Mouse (Mus musculus) left cerebral cortex, postnatal 10 days (tissue): ENCODE data around the gene Atpaf1. TPM values are rescaled to one million over a fixed set of nuclear protein-coding genes. Genes with fewer than 3 reads are reported as not detected.

ENCODE experiments used
- DNase-seq, 2 experiments: peaks; one replicate each; pipeline ENCODE4 v3.0.0; 2021 to 2022; ENCODE audit warnings: low spot score in 2 of 2, mixed read lengths in 1 of 2; ENCODE audit errors: extremely low spot score in 1 of 2
- intact Hi-C: fragments of 180-260 bp; cut with DNase I; formaldehyde crosslinking; loops from one replicate; pipeline ENCODE4 v1.15.1; 2025
- total RNA-seq, 2 experiments: library from RNA; stranded (reverse); gene quantifications; 2 replicates each; pipeline ENCODE4 v1.2.3; 2021

Gene Atpaf1
- total RNA-seq, 2 experiments from 2014 or later: 27.0 to 29.1 TPM

DNA sequence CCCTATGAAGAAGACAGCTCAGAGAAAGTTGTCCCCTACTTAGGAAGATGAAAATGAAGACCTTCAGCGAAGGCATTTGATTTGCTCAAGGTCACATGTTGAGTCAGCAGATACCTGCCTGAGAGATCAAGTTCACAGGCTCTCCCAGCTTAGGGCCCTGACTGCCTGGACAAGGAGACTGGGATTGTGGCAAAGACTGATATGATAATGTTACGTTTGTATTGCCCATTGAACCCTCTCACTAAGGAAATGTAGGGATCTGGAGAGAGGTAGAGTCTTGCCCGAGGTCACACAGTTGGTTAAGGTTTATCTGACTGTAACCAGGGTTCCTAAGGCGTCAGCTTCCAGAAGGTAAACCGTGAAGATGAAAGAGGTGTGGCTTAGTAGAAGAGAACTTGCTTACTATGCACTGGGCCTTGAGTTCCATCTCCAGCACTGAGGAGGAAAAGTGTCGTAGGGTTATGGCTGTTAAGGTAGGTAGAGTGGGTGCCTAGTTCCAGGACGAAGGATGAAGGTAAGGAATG is 961 bp downstream of the Atpaf1 start:
- DNase-seq: no peak
- intact Hi-C loops: no loop called here

GRCm38 (mm10) chr4:115790864-115791263 is 6.3 kb downstream of the Atpaf1 start:
- intact Hi-C loops: no loop called here
- DNase-seq: no peak

GRCm38 (mm10) chr4:115795360-115795759 is 10.7 kb downstream of the Atpaf1 start:
- DNase-seq: no peak
- intact Hi-C loops: no loop called here

DNA sequence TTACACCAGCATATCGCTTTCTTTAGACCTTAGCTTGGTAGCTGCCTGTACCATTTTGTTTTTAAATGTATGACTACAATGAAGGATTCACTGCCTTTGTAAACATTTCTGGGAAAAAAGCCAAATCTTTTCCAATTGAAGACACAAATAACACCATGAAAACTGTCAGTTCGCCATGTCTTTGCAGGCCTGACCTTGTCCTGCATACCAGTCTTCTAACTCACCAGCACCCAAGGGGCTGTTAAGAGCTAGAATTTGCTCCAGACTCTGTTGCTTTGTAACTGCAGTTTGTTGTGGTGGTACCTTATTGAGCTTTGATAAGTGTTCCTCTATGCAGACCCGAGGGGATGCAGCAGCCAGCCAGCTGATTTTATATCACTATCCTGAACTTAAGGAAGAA is 15.4 kb downstream of the Atpaf1 start:
- intact Hi-C loops: no loop called here

DNA sequence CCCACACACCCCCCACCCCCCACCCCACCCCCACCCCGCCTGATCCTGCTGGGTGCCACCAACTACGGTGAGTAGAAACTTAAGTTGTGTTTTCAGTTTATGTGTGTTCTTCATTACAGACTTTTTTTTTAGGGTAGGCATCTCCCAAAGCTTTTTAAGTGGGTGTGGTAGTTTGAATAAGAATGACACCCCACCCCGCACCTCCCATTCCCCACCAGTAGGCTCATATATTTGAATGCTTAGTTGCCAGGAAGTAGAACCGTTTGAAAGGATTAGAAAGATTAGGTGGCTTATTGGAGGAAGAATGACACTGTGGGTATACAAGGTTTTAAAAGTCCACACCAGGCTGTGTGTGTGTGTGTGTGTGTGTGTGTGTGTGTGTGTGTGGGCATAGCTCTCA is 27.7 kb downstream of the Atpaf1 start:
- no peak for DNase-seq
- intact Hi-C loops: no loop called here

More for the DNA sequence above, 15.4 kb downstream of the Atpaf1 start:
- DNase-seq: no peak

DNA sequence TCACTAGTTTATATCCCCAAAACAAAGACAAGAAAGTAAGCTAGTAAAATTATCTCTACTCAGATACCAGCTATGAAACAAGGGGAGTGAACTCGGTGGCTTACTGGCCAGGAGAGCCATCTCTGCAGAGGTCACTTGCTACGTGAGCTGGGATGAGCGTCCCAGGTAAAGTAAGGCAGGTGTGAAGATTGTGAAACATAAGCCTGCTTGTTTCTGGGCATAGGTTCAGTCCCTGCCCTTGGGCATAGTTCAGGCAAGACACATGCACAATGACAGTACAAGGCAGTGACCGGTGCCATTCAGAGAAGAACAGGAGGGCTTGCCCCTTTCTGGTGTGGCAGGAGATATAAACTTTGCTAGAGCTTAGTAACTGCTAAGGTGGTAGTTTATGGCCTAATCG is 31.0 kb downstream of the Atpaf1 start:
- intact Hi-C loops: no loop called here
- no peak for DNase-seq

DNA sequence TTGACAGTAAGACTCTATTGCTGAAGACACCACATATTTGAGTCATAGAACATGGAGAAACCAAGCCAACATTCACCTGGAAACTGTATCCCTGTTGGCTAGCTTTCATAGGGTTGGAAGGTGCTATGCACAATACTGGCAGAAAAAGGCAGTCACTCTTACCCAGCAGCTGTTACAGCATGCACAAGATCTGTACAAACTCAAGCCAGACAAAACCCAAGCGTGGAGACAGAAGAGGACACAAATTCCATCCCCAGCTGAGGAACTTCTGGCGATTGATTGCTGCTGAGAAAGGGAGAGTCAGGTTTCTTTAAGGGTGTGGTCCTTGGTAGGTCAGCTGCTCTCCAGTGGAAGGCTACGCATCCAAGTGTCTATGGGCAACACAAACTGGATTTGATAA is 35.6 kb downstream of the Atpaf1 start:
- intact Hi-C loops: no loop called here
- DNase-seq: no peak

GRCm38 (mm10) chr4:115820944-115821343 is 36.3 kb downstream of the Atpaf1 start:
- intact Hi-C loops: no loop called here
- no peak for DNase-seq

- no peak for DNase-seq
- intact Hi-C loops: no loop called here
Observed at GRCm38 (mm10) chr4:115821431-115821830, 36.8 kb downstream of the Atpaf1 start.

DNA sequence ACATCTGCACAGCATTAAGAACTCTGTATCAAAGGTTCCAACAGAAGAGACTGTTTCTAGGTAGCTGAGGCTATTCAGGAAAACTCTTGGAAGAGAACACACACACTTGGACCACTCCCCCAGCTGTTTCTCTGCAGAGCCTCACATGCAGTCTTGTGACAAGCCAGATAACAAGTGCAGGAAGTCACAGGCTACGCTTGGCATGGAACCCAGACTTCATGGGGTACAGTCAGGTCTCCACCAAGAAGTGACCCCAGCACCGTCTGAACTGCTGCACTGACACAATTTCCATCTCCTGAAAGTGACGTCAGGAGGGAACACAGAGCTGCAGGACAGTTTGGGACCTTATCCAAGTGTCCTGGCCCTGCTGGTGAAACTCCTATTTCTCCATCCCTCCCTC is 37.3 kb downstream of the Atpaf1 start:
- intact Hi-C loops: no loop called here
- no peak for DNase-seq

GRCm38 (mm10) chr4:115824178-115824577 is 39.6 kb downstream of the Atpaf1 start:
- intact Hi-C loops: no loop called here
- DNase-seq: peak in 1 of 2 experiments; percentile 11

DNA sequence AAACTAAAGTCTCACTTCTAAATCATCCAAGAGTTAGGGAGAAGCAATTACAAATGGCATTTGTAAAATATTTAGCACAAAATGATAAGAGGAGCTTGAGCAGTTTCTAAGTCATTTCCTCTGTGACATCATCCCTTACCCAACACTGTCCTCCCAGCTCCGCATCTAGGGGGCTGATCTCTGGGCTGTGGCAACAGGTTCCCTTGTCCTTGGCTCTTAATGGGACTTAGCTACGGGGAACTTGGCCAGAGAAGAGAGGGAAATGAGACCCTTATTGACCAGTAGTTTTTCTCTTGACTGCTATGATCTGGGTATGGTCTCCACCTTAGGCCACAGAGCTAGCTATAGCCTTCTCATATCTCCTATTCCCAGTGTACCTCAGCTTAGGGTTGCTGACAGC is 40.7 kb downstream of the Atpaf1 start:
- intact Hi-C loops: no loop called here

GRCm38 (mm10) chr4:115827066-115827465 is 42.5 kb downstream of the Atpaf1 start:
- no peak for DNase-seq
- intact Hi-C loops: no loop called here

More for the DNA sequence above, 40.7 kb downstream of the Atpaf1 start:
- DNase-seq: no peak

DNA sequence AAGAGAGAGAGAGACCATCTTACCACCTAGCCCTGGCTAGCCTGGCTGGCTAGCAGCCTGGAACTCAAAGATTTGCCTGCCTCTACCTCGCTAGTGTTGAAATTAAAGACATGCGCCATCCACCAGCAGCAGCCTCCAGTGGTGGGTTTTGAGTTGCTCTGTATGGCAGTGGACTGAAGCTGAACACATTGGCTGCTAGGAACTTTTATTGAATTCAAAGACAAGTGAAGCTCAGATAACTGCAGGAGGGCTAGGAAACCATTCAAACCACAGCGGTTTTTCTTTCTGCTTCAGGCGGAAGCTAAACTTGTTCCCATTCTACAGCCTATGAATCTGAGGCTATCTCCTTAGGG is 42.9 kb downstream of the Atpaf1 start:
- no peak for DNase-seq
- intact Hi-C loops: no loop called here

DNA sequence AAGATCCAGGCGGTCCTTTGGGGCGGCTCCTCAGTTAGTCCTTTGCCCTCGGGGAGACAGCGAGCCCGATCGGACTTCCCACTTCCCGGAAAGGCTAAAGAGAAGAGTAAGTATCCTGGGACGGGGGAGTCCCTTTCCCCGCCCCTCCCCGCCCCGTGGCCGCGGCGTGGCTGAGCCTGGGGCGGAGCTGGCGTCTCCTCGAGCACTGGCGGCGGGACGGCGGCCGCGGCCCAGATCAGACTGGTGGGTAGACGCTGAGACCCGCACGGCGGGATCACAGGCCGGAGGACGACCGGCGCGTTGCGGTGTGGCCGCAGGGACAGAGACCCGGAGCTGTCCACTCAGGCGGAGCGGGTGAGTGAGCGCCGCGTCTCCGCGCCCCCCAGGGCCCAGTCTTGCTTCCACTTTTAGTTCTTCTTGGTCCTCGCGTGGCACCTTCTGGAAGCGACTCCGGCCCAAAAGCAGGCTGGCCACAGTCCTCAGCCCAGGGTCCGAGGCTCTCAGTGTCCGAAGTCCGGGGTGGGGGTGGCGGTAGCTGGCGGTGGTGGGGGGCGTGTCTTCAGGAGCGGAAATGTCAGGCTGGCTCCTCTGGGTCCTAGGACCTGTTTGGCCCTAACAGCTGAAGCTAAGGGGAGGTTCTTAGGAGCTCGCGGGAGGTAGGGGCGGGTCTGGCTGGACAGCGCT is 43.4 kb downstream of the Atpaf1 start, which contains the start of gene Mob3c:
Gene Mob3c, plus strand, starts transcription at position 205 of the 684 bp plus-strand sequence.
- intact Hi-C loops: no loop called here
- peak; percentile 52 to 85 for DNase-seq

DNA sequence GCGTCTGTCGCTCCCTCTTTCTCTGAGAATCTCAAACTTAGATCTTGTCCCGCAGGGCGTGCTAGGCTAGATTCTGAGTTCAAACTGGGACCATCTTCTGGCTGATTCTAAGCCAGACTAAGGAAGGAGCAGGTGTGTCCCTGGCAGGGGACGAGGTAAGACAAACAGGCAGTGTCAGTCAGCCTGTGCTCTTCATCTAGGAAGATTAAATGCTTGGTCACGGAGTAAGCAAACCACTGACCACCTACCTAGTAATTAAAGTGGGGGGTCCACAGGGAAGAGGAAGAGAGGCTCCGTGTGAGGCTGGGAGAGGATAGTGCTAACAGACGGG is 43.9 kb downstream of the Atpaf1 start:
- DNase-seq: no peak
- intact Hi-C loops: no loop called here

GRCm38 (mm10) chr4:115830491-115830890 is 45.9 kb downstream of the Atpaf1 start:
- no peak for DNase-seq

DNA sequence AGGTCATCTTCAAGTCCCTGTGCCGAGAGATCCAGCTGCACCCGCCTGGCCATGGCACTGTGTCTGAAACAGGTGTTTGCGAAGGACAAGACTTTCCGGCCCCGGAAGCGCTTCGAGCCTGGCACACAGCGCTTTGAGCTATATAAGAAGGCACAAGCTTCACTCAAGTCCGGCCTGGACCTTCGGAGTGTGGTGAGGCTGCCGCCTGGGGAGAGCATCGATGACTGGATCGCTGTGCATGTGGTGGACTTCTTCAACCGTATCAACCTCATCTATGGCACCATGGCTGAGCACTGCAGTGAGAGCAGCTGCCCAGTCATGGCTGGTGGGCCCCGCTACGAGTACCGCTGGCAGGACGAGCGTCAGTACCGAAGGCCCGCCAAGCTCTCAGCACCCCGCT is 46.6 kb downstream of the Atpaf1 start:
- DNase-seq: no peak
- intact Hi-C loops: no loop called here

More at GRCm38 (mm10) chr4:115830491-115830890, 45.9 kb downstream of the Atpaf1 start:
- intact Hi-C loops: no loop called here

DNA sequence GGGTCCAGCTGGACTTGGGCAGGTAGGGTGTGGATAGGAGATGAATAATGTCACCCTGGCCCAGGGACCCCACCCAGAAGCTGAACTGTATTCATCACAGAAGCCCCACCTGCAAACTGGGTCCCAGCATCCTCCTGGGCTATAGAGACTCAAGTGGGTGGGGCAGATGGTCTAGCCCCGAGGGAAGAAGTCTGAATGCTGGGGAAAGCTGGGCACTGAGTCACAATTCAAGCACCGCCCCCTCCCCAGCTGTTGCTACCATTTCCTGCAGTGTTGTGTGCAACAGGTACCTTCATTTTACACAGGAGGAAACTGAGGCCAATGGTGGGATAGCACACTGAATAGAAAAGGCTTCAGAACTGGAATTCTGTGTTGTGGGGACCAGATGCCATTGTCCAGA is 47.4 kb downstream of the Atpaf1 start:
- intact Hi-C loops: no loop called here
- no peak for DNase-seq

DNA sequence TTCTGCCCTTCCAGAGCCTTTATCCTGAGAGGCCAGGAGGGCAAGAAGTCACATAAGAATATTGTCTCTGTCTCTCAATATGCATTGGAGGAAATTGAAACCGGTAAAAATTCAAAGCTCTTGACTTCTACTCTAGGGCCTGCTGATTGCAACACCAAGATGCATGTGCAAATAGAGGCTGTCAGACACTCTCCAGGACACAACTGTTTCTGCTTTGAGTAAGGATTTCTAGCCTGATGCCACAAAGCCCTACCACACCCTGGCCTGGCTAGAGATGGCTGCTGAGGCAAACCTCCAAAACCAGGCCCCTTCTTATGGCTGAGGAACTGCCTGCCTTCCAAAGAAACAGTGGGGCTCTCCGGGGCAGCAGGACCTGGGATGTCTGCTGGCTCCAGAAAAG is 51.0 kb downstream of the Atpaf1 start:
- intact Hi-C loops: no loop called here
- no peak for DNase-seq

GRCm38 (mm10) chr4:115838196-115838595 is 53.6 kb downstream of the Atpaf1 start:
- DNase-seq: no peak
- intact Hi-C loops: no loop called here
